Mouse (Mus musculus): ENCODE results near the gene Samd9l.
"Not testable (repeated sequence)": the region's sequence is repeated elsewhere in the genome, so short reads cannot be mapped to it uniquely, and the experiment has no call there.

The Samd9l gene

DNA sequence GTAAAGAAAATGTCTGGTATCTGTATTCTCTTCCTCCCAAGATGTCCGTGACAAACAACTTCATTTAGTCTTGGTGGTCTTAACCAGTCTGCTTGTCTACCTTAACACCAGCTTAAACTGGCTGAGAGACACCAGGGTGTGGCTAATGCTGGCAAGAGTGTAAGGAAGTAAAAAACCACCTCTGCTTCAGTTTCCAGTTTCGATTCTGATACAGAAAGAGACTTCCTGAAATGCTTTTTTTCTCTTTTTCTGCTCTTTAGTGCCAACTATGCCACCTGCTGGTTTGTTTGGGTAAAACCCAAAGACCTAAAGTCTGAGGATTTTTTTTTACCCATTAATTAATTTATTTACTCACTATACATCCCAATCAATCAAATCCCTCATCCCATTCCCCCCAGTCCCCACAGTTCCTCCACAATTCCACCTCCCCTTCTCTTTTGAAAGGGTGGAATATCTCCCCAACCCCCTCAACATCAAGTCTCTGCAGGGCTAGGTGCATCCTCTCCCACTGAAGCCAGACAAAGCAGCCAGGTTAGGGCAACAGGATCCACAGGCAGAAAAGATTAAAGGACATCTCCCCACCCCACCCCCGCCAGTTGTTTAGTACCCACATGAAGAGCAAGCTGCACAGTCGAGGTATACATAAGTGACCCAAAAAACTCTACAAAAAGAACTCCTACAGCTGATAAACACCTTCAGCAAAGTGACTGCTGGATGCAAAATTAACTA, at the start of gene Samd9l:
Samd9l (minus strand) TSS at position 233 of the 729 bp plus-strand sequence.
- peak; percentile 96 for DNase-seq

DNA sequence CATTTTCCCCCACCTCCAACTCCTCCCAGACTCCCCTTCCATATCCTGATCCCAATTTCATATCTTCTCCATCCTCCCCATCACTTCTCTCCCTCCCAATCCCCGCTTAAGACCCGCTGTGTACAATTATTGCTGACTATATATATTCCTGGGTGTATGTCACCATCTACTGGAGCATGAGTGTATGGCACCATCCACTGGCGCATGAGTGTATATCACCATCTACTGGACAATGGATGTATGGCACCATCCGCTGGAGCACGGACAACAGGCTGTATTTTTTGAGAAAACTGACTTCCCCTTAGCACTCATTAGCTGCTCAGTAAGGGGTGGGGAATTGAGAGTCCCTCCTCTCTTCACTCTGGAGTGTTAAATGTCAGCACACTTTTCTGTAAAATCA, 48.0 kb upstream of the Samd9l start:
- DNase-seq: peak; percentile 88

DNA sequence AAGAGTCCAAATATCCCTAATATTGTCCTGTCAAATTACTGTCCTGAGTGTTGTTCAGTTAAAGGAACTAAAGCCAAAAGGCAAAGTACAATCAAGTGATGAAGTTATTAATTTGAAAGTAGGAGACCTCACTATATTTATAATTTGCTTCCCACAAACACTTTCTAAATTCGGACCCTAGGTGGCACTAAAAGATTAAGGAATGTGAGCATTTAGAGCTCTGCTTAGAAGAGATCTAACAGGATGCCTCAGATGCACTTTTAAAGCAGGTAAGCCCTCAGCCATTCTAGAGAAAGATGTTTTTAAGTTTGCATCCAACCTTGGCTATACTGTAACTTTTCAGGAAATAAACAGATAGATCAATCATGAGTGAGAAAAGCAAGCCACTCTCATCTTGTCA, 44.5 kb upstream of the Samd9l start:
- no peak for DNase-seq

DNA sequence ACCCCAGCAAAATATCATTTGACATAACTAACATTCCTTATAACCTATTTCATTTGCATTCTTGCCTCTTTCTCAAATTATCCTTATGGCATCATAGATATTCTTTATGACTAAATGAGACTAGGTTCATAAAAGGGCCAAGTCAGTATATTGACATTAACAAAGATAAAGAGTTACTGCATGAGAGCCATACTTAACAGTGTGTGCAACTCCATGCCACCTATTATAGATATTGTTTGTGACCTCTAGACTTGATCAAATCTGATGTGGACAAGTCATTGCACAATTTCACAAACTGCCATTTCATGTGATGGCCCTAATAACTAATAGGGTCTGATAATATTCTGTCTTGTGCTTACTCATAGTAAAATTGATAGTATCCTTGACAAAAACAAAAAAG, 36.7 kb upstream of the Samd9l start:
- no peak for DNase-seq

DNA sequence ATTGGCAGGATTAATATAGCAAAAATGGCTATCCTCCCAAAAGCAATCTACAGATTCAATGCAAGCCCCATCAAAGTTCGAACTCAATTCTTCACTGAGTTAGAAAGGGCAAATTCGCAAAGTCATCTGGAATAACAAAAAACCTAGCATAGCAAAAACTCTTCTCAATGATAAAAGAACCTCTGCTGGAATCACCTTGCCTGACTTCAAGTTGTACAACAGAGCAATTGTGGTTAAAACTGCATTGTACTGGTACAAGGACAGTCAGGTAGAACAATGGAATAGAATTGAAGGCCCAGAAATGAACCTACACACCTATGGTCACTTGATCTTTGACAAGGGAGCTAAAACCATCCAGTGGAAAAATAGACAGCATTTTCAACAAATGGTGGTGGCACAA, 31.6 kb upstream of the Samd9l start:
- DNase-seq: not testable (repeated sequence)

DNA sequence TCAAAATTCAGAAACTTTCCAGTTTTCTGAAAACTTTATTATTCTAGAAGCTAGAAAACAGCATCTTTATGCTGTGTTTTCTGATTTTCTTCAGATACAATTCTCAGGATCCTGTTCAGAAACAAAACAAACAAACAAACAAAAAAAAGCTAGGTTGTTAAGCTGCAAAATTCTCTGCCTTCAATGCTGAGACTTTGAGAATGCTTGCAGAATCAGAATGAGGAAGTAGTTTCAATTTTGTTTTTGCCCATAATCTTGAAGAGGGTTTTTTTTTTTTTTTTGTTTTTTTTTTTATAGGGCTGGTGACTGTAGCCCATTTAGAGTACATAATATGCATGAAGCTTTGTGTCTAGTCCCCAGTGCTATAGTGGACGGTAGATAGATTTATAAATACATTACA, 27.7 kb upstream of the Samd9l start:
- DNase-seq: no peak

DNA sequence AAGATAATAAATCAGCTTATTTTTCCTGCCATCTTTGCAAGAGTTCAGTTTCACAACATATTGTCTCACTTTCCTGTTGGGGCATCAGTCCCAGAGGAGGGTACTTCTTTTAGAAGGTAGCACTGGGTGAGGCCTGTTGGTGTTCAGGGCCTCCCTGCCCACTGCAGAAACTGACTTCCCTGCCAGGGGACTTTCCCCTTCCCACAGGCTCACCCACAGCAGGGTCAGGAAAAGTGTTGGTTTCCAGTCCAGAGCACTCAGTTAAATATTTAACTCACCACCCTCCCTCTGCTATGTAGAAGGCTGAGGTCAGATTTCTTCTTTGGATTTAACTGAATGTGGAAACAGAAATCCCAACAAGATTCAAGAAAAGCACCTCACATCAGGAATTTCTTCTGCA, 26.0 kb upstream of the Samd9l start:
- DNase-seq: peak; percentile 94

DNA sequence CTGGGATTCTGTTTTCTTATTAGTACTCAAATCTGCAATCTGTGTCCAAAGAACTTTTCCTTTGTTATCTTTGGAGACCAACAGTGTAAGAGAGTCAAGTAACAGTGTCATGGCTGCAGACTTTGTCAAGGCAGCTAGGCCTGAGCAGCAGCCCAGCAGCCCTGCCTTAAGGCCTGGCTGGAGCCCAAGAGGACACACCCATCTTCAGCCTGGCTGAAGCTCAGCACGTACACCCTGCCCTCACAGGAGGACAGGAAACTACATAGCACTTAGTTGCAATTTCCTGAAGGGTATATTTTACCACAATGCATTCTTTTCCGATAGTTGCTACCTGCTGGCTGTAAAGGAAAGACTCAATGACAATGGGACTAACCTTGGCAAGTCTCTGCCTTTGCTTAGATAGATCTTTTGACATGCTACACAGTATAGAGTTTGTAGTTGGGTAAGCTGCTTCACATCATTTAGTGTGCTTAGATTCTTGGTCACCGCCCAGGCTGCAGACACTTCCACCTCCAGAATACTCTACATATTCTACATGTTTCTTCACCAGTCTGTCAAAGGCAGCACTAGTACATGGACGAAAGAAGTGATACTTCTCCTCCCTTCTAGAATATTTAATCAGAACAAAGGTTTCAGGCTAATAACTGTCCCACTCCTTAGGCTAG, 25.4 kb upstream of the Samd9l start:
- DNase-seq: peak; percentile 78

DNA sequence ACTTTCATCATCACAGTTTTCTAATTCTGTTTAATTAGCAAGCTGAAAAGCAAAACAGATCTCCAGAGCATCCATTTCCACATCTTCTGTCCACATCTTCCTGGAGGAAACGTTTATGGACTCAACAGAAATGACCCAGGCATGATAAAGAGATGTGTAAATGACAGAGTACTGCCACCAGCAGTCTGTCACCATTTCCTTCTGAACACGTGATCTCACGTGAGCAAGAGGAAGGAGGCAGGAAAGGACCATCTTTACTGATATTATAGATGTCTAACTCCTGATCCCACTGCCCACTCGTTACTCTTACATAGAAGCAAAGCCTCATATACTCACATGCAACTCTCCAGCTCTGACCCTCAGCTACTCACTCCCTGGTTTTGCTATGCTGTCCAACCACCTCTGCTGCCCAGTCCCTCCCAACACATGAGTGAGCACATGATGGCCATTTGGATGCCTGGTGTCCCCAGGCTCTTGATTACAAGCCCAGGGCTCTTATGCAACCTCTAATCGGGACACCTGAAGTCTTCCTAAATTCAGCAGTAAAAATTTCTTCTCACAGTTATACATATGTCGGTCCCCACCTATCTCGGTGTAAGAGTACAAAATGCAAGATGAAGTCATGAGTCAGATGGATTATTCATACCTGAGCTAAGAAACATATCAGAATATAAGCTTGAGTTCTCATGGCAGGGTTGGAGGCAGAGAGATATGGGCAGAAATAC, 2.0 kb downstream of the Samd9l start:
- DNase-seq: peak; percentile 62

DNA sequence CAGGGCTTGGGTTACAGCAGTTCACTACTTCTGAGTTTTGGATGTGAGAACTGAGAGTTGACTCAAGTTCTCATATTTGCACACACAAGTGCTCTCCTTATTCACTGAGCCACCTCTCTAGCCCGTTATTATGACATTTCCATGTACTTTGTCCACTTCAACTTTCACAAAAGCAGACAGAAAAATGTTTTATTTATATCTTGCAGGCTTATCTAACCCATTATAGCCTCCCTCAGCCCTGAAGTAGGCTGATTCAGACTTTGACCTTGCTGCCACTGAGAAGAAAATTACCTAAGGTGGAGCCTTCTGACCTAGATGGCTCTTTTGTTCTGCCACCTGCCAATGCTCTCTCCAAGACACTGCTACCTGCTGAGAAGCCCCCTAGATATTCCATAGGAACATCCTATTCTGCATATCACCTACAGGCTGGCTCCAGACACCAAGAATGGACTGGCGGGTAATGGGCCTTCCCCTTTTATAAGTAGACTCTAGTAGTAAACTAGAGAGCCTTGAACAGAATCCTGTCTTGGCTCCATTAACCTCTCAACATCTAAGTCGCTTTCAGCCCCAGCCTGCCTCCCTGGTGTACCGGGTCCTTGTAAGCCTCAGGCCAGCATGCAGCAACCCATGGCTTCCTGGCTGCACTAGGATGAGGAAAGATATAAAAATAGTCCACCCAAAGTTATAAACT, 3.3 kb downstream of the Samd9l start:
- peak; percentile 82 for DNase-seq

DNA sequence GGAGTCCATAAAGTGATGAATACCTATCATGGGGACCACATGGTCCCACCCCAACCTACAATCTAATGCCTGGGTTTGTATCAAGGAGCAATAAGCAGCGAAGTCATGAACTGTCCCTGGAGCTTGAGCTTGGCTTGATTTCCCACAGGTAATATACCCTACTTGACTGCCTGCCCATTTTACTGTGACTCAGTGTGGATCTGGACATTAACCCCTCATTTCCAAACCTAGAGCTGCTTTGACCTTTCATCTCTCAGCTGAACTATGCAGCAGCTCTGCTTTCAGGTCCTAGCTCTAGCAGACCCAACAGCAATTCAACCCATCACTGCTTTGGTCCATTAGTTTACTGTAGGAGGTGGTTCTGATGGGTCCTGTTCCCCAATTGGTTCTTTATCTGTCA, 9.4 kb downstream of the Samd9l start:
- peak; percentile 84 for DNase-seq

DNA sequence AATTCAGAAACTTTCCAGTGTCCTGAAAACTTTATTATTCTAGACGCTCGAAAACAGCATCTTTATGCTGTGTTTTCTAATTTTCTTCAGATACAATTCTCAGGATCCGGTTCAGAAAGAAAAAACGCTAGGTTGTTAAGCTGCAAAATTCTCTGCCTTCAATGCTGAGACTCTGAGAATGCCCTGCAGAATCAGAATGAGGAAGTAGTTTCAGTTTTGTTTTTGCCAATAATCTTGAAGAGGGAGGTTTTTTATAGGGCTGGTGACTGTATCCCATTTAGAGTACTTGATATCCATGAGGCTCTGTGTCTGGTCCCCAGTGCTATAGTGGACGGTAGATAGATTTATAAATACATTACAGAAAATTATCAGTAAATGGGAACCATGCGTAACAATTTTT, 12.8 kb downstream of the Samd9l start:
- DNase-seq: no peak

DNA sequence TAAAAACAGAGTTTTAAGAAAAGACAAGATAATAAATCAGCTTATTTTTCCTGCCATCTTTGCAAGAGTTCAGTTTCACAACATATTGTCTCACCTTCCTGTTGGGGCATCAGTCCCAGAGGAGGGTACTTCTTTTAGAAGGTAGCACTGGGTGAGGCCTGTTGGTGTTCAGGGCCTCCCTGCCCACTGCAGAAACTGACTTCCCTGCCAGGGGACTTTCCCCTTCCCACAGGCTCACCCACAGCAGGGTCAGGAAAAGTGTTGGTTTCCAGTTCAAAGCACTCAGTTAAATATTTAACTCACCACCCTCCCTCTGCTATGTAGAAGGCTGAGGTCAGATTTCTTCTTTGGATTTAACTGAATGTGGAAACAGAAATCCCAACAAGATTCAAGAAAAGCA, 14.6 kb downstream of the Samd9l start:
- peak; percentile 71 for DNase-seq

DNA sequence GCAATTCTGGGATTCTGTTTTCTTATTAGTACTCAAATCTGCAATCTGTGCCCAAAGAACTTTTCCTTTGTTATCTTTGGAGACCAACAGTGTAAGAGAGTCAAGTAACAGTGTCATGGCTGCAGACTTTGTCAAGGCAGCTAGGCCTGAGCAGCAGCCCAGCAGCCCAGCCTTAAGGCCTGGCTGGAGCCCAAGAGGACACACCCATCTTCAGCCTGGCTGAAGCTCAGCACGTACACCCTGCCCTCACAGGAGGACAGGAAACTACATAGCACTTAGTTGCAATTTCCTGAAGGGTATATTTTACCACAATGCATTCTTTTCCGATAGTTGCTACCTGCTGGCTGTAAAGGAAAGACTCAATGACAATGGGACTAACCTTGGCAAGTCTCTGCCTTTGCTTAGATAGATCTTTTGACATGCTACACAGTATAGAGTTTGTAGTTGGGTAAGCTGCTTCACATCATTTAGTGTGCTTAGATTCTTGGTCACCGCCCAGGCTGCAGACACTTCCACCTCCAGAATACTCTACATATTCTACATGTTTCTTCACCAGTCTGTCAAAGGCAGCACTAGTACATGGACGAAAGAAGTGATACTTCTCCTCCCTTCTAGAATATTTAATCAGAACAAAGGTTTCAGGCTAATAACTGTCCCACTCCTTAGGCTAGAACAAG, 15.1 kb downstream of the Samd9l start:
- peak; percentile 57 for DNase-seq

DNA sequence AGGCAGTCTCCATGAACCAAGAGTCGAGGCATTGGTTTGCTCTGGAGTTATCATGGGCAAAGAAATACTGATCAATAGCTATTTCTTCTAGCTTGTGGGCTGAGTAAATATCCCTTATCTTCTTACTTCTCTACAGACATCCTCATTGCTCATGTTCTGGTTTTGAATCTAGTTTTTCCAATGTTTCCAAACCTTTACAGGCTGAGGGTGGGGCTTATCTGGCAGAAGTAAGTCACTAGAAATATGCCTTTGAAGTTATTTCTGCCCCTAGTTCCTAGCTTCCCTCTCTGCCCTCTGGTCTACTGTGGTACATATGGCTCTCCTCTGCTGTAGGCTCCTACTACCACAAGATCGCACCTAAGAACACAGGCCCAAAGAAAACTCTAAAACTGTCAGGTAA, 20.2 kb downstream of the Samd9l start:
- DNase-seq: no peak

DNA sequence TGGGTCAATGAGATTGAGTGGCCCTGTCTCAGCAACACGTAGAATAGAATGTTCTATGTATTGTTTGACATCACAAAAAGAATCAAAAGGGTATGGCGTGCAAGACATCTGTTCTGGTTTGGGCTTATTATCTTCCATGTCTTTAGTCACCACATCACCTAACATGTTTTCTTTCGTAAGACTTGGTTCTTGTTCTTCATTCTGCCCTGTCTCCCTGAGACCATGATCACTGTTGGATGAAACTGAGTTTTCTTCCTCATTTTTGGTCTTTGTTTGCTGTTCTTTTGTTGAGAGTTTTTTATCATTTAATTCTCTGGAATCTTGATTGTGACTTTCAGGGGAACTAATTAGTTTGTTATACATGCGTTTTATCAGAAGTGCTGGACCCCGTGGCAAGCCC, 22.7 kb downstream of the Samd9l start:
- no peak for DNase-seq

DNA sequence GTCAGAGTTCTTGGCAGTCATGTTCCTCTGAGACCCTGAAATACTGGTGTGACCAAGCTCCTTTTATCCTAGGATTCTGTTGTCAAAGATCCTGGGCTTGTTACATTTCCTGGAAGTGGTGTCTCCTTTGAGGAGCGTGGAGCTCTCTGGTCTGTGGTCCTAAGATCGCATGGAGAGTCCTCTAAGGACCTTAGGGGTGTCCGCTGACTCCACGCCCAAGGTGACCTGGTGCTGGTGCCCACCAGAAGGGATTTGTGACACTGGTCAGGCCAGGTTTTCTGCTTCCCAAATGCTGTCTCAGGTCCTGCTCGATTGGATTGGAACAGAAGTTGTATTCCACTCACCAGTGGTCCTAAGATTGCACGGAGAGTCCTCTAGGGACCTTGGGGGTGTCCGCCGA, 29.8 kb downstream of the Samd9l start:
- no peak for DNase-seq

DNA sequence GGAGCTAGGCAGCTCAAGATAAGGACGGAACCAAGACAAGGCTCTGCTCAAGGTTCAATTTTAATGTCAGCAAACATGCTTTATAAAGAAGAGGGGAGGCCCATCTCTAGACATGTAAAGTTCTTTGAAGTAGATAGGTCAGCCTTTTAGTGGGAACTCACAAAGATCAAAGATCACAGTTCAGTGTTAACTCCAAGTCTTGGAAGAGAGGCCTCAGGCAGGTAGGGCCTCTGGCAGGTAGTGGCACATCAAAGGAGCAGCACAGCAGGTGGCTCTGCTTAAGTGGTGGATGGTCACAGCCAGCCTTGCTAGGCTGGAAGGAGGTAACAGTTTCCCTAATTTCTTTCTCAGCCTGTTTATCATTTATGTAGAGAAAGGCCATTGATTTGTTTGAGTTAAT, 33.8 kb downstream of the Samd9l start:
- not testable (repeated sequence) for DNase-seq

DNA sequence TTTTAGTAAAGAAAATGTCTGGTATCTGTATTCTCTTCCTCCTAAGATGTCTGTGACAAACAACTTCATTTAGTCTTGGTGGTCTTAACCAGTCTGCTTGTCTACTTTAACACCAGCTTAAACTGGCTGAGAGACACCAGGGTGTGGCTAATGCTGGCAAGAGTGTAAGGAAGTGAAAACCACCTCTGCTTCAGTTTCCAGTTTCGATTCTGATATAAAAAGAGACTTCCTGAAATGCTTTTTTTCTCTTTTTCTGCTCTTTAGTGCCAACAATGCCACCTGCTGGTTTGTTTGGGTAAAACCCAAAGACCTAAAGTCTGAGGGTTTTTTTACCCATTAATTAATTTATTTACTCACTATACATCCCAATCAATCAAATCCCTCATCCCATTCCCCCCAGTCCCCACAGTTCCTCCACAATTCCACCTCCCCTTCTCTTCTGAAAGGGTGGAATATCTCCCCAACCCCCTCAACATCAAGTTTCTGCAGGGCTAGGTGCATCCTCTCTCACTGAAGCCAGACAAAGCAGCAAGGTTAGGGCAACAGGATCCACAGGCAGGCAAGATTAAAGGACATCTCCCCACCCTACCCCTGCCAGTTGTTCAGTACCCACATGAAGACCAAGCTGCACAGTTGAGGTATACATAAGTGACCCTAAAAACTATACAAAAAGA, 53.3 kb downstream of the Samd9l start:
- DNase-seq: peak; percentile 78

DNA sequence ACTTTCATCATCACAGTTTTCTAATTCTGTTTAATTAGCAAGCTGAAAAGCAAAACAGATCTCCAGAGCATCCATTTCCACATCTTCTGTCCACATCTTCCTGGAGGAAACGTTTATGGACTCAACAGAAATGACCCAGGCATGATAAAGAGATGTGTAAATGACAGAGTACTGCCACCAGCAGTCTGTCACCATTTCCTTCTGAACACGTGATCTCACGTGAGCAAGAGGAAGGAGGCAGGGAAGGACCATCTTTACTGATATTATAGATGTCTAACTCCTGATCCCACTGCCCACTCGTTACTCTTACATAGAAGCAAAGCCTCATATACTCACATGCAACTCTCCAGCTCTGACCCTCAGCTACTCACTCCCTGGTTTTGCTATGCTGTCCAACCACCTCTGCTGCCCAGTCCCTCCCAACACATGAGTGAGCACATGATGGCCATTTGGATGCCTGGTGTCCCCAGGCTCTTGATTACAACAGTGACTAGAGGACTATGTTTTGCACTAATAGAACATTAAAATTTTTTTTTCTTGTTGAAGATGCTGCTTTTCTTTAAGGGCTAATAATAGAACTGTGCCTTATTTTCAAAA, 54.2 kb downstream of the Samd9l start:
- DNase-seq: not testable (repeated sequence)

DNA sequence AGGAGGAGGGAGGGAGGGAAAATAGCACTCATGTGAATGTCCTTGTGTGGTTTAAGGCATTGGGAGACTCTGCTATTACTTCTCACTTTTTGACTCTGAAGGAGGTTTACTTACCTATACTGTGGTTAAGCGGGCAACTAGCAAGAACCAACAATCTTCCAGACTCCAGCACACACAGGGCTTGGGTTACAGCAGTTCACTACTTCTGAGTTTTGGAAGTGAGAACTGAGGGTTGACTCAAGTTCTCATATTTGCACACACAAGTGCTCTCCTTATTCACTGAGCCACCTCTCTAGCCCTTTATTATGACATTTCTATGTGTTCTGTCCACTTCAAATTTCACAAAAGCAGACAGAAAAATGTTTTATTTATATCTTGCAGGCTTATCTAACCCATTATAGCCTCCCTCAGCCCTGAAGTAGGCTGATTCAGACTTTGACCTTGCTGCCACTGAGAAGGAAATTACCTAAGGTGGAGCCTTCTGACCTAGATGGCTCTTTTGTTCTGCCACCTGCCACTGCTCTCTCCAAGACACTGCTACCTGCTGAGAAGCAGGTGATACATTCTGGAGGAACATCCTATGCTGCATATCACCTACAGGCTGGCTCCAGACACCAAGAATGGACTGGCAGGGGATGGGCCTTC, 55.6 kb downstream of the Samd9l start:
- DNase-seq: not testable (repeated sequence)
